Mouse (Mus musculus) forebrain, embryonic 15.5 days (tissue): Measurements from ENCODE around the gene Wdr25. TPM values are rescaled to one million over a fixed set of nuclear protein-coding genes. Genes with fewer than 3 reads are reported as not detected.
"Not testable (repeated sequence)": the region's sequence is repeated elsewhere in the genome, so short reads cannot be mapped to it uniquely, and the experiment has no call there.

Source experiments
- ATAC-seq: fragments of 200-750 bp; cut with Nextera tagmentation; replicated peaks from 2 replicates; pipeline ENCODE4 v1.8.0; 2017; ENCODE audit warnings: mild to moderate bottlenecking, moderate TSS enrichment, moderate library complexity
- H3K27ac ChIP-seq: fragments of 300-500 bp; sonication (generic); replicated peaks from 2 replicates; pipeline ENCODE4 v1.5.1; 2015; ENCODE audit warnings: mild to moderate bottlenecking, inconsistent platforms
- H3K27me3 ChIP-seq: fragments of 300-500 bp; sonication (generic); 2 replicates; pipeline ENCODE4 v1.6.1; 2015; ENCODE audit warnings: inconsistent platforms
- H3K36me3 ChIP-seq: fragments of 300-500 bp; sonication (generic); 2 replicates; pipeline ENCODE4 v1.6.1; 2015; ENCODE audit warnings: mild to moderate bottlenecking, inconsistent platforms
- H3K4me1 ChIP-seq: fragments of 300-500 bp; sonication (generic); 2 replicates; pipeline ENCODE4 v1.6.1; 2015; ENCODE audit warnings: inconsistent platforms
- H3K4me2 ChIP-seq: fragments of 300-500 bp; sonication (generic); replicated peaks from 2 replicates; pipeline ENCODE4 v1.6.1; 2015; ENCODE audit warnings: mild to moderate bottlenecking, inconsistent platforms
- H3K4me3 ChIP-seq: fragments of 300-500 bp; sonication (generic); 2 replicates; pipeline ENCODE4 v1.5.1; 2015; ENCODE audit warnings: mild to moderate bottlenecking, inconsistent platforms
- H3K9ac ChIP-seq: fragments of 300-500 bp; sonication (generic); replicated peaks from 2 replicates; pipeline ENCODE4 v1.6.1; 2015; ENCODE audit warnings: mild to moderate bottlenecking, inconsistent platforms
- H3K9me3 ChIP-seq: fragments of 300-500 bp; sonication (generic); 2 replicates; pipeline ENCODE4 v1.6.1; 2016; ENCODE audit warnings: inconsistent platforms
- WGBS: fragments of 180-500 bp; shearing (Covaris S2); methylation state at CpG from one replicate; pipeline ENCODE4 v1.1.7; 2015; ENCODE audit warnings: mixed read lengths; 5-methylcytosine and 5-hydroxymethylcytosine counted together
- polyA plus RNA-seq: library from polyadenylated mRNA; unstranded; fragments of >200 nt; fragmentation: Nextera tagmentation; extraction: Ambion mirVana; gene quantifications from 2 replicates; pipeline ENCODE4 v1.2.1, GENCODE M21; 2015

The Wdr25 gene
- polyA plus RNA-seq, result 6.4 and 9.5 TPM in 2 replicates

GRCm38 (mm10) chr12:108892989-108893714 lies at the start of gene Wdr25:
Gene Wdr25, plus strand, starts transcription at chr12:108893631.
- Histone ChIP-seq H3K9ac (peak within 1 kb of the TSS; percentile 73), H3K9me3 (no peaks in the 10 kb centered on the region), H3K4me3 (peak within 1 kb of the TSS; percentile 93), H3K27me3 (no peaks in the 10 kb centered on the region), H3K4me1 (peaks cover 23% of the 10 kb centered on the region), H3K4me2 (peak within 1 kb of the TSS; percentile 88), H3K27ac (peak within 1 kb of the TSS; percentile 32; the same call in 1 of the 2 replicates), H3K36me3 (peaks cover 14% of the 10 kb centered on the region; the same call in 1 of the 2 replicates)
- ATAC-seq, result no peak
- WGBS, result 21% methylated on average over 12 of the region's 12 CpGs

- H3K4me3 ChIP-seq, ATAC-seq, H3K4me1 ChIP-seq, H3K4me2 ChIP-seq, H3K27me3 ChIP-seq, H3K9ac ChIP-seq, H3K9me3 ChIP-seq, H3K27ac ChIP-seq: not testable (repeated sequence)
- peaks cover 23% of the 10 kb centered on the region for H3K36me3 ChIP-seq
- WGBS, result 90% methylated on average over 3 of the region's 3 CpGs
These were observed 45.4 kb upstream of the Wdr25 start for GRCm38 (mm10) chr12:108848033-108848432.

GRCm38 (mm10) chr12:108849488-108850022 lies 43.9 kb upstream of the Wdr25 start:
- H3K4me1 ChIP-seq, result 0 out of 2 replicates have a peak, but pooled peaks cover 6% of the 10 kb centered on the region
- no peak overlapping the region for H3K27ac ChIP-seq
- H3K36me3 ChIP-seq, result peaks cover 16% of the 10 kb centered on the region; the same call in 1 of the 2 replicates
- H3K4me3 ChIP-seq, result no peak overlapping the region
- 88% methylated on average over 4 of the region's 4 CpGs for WGBS
- ATAC-seq, result no peak
- no peak overlapping the region for H3K9ac ChIP-seq
- no peaks in the 10 kb centered on the region for H3K27me3 ChIP-seq
- no peak overlapping the region for H3K4me2 ChIP-seq
- H3K9me3 ChIP-seq, result no peaks in the 10 kb centered on the region

GRCm38 (mm10) chr12:108850129-108850528 lies 43.3 kb upstream of the Wdr25 start:
- WGBS, result 68% methylated on average over 8 of the region's 8 CpGs
- H3K9me3 ChIP-seq, result no peaks in the 10 kb centered on the region
- no peak overlapping the region for H3K9ac ChIP-seq
- 0 out of 2 replicates have a peak, but pooled peaks cover 6% of the 10 kb centered on the region for H3K4me1 ChIP-seq
- H3K4me2 ChIP-seq, result no peak overlapping the region
- no peaks in the 10 kb centered on the region for H3K27me3 ChIP-seq
- peaks cover 11% of the 10 kb centered on the region; the same call in 1 of the 2 replicates for H3K36me3 ChIP-seq
- no peak overlapping the region for H3K27ac ChIP-seq
- ATAC-seq, result no peak
- no peak overlapping the region for H3K4me3 ChIP-seq

GRCm38 (mm10) chr12:108850886-108851285 lies 42.5 kb upstream of the Wdr25 start:
- no peak overlapping the region for H3K9ac ChIP-seq
- no peak for ATAC-seq
- no peaks in the 10 kb centered on the region for H3K27me3 ChIP-seq
- H3K9me3 ChIP-seq, result no peaks in the 10 kb centered on the region
- H3K4me2 ChIP-seq, result no peak overlapping the region
- H3K36me3 ChIP-seq, result 0 out of 2 replicates have a peak, but pooled peaks cover 4% of the 10 kb centered on the region
- H3K4me3 ChIP-seq, result no peak overlapping the region
- no peak overlapping the region for H3K27ac ChIP-seq
- H3K4me1 ChIP-seq, result 0 out of 2 replicates have a peak, but pooled peaks cover 6% of the 10 kb centered on the region
- WGBS, result 85% methylated on average over 8 of the region's 8 CpGs

- Histone ChIP-seq H3K36me3 (no peaks in the 10 kb centered on the region), H3K9me3 (no peaks in the 10 kb centered on the region), H3K27me3 (no peaks in the 10 kb centered on the region), H3K4me3 (no peak overlapping the region), H3K4me2 (no peak overlapping the region), H3K27ac (no peak overlapping the region), H3K4me1 (0 out of 2 replicates have a peak, but pooled peaks cover 6% of the 10 kb centered on the region), H3K9ac (no peak overlapping the region)
- 91% methylated on average over 8 of the region's 8 CpGs for WGBS
- no peak for ATAC-seq
These were observed 40.6 kb upstream of the Wdr25 start for GRCm38 (mm10) chr12:108852822-108853221.

GRCm38 (mm10) chr12:108855081-108855480 lies 38.4 kb upstream of the Wdr25 start:
- peaks cover 4% of the 10 kb centered on the region for H3K36me3 ChIP-seq
- no peak overlapping the region for H3K4me2 ChIP-seq
- no peak for ATAC-seq
- no peaks in the 10 kb centered on the region for H3K9me3 ChIP-seq
- H3K27ac ChIP-seq, result no peak overlapping the region
- H3K4me1 ChIP-seq, result 0 out of 2 replicates have a peak, but pooled peaks cover 6% of the 10 kb centered on the region
- no peak overlapping the region for H3K4me3 ChIP-seq
- no peaks in the 10 kb centered on the region for H3K27me3 ChIP-seq
- WGBS, result 91% methylated on average over 10 of the region's 10 CpGs
- no peak overlapping the region for H3K9ac ChIP-seq

GRCm38 (mm10) chr12:108856186-108856585 lies 37.2 kb upstream of the Wdr25 start:
- H3K4me3 ChIP-seq, result no peak overlapping the region
- H3K27ac ChIP-seq, result no peak overlapping the region
- H3K9me3 ChIP-seq, result no peaks in the 10 kb centered on the region
- H3K36me3 ChIP-seq, result peaks cover 15% of the 10 kb centered on the region
- 94% methylated on average over 8 of the region's 8 CpGs for WGBS
- H3K4me2 ChIP-seq, result no peak overlapping the region
- H3K9ac ChIP-seq, result no peak overlapping the region
- no peak for ATAC-seq
- no peaks in the 10 kb centered on the region for H3K4me1 ChIP-seq
- H3K27me3 ChIP-seq, result no peaks in the 10 kb centered on the region

- no peaks in the 10 kb centered on the region for H3K9me3 ChIP-seq
- no peak overlapping the region for H3K4me2 ChIP-seq
- ATAC-seq, result no peak
- no peak overlapping the region for H3K9ac ChIP-seq
- no peaks in the 10 kb centered on the region for H3K4me1 ChIP-seq
- no peak overlapping the region for H3K4me3 ChIP-seq
- 90% methylated on average over 7 of the region's 7 CpGs for WGBS
- H3K27ac ChIP-seq, result no peak overlapping the region
- no peaks in the 10 kb centered on the region for H3K27me3 ChIP-seq
- peaks cover 19% of the 10 kb centered on the region for H3K36me3 ChIP-seq
These were observed 36.3 kb upstream of the Wdr25 start for GRCm38 (mm10) chr12:108857109-108857508.

- H3K9me3 ChIP-seq, result no peaks in the 10 kb centered on the region
- no peak overlapping the region for H3K27ac ChIP-seq
- peaks cover 24% of the 10 kb centered on the region for H3K36me3 ChIP-seq
- WGBS, result 93% methylated on average over 7 of the region's 7 CpGs
- no peak overlapping the region for H3K4me3 ChIP-seq
- H3K27me3 ChIP-seq, result no peaks in the 10 kb centered on the region
- H3K9ac ChIP-seq, result no peak overlapping the region
- H3K4me2 ChIP-seq, result no peak overlapping the region
- ATAC-seq, result no peak
- H3K4me1 ChIP-seq, result no peaks in the 10 kb centered on the region
These were observed 35.7 kb upstream of the Wdr25 start for GRCm38 (mm10) chr12:108857589-108858184.

- no peaks in the 10 kb centered on the region for H3K9me3 ChIP-seq
- H3K4me2 ChIP-seq, result no peak overlapping the region
- no peak overlapping the region for H3K27ac ChIP-seq
- H3K36me3 ChIP-seq, result peaks cover 32% of the 10 kb centered on the region
- H3K4me3 ChIP-seq, result no peak overlapping the region
- WGBS, result 91% methylated on average over 5 of the region's 5 CpGs
- H3K27me3 ChIP-seq, result no peaks in the 10 kb centered on the region
- ATAC-seq, result no peak
- H3K4me1 ChIP-seq, result no peaks in the 10 kb centered on the region
- H3K9ac ChIP-seq, result no peak overlapping the region
These were observed 34.9 kb upstream of the Wdr25 start for GRCm38 (mm10) chr12:108858486-108858885.

- H3K36me3 ChIP-seq, result peaks cover 89% of the 10 kb centered on the region
- H3K9me3 ChIP-seq, result no peaks in the 10 kb centered on the region
- no peak overlapping the region for H3K9ac ChIP-seq
- H3K4me1 ChIP-seq, result no peaks in the 10 kb centered on the region
- no peaks in the 10 kb centered on the region for H3K27me3 ChIP-seq
- 89% methylated on average over 6 of the region's 6 CpGs for WGBS
- no peak overlapping the region for H3K4me2 ChIP-seq
- H3K4me3 ChIP-seq, result no peak overlapping the region
- ATAC-seq, result no peak
- no peak overlapping the region for H3K27ac ChIP-seq
These were observed 28.4 kb upstream of the Wdr25 start for GRCm38 (mm10) chr12:108865007-108865494.
